9 mouse cellular contexts compared by ENCODE assay signal in genomic region chr13:85210353-85210752, GRCm38 (mm10).
"Had no signal": no experiment of that assay in that cellular context is flagged by ENCODE, and none has a peak within 500 bp of the region (broad histone marks: within the 10 kb centered on the region; RNA-seq: fewer than 3 reads in every experiment).

No protein-coding gene starts in this region.

- DNase-seq: kidney, adult 9 months; kidney, postnatal 36 days; left cerebral cortex, postnatal 4 days; lung, embryonic 14.5 days; lung, postnatal 10 days; lung, postnatal 4 days; retina, postnatal 1 day; thymus, adult 2 months; thymus, postnatal 25 days had no signal
